In genomic region chr16:4316094-4316474, GRCm38 (mm10) we compare ENCODE assay signal across 8 mouse cellular contexts.
DNase-seq lines count a peak whose midpoint lies in the region; ATAC-seq and TF ChIP-seq lines count a peak whose summit lies in the region.

No protein-coding gene starts in this region.

- H3K36me3 ChIP-seq in forebrain, embryonic 16.5 days (ENCODE audit: control insufficient read depth, insufficient read depth): no peaks in the 10 kb centered on the region
- no peaks in the 10 kb centered on the region for H3K36me3 ChIP-seq in hindbrain, embryonic 10.5 days
- no peaks in the 10 kb centered on the region for H3K36me3 ChIP-seq in lung, postnatal 0 days (ENCODE audit: insufficient read depth, low read length)

- H3K27ac ChIP-seq in forebrain, embryonic 16.5 days (ENCODE audit: low read length): no peak overlapping the region
- H3K27ac ChIP-seq in hindbrain, embryonic 10.5 days: no peak overlapping the region
- no peak overlapping the region for H3K27ac ChIP-seq in lung, postnatal 0 days (ENCODE audit: low read length)

- TF ChIP-seq CTCF in lung, postnatal 0 days (IDR thresholded peaks at IDR 0.05): peak; percentile 100

- peak; percentile 84 for DNase-seq in MN1 (ENCODE audit: low spot score)
- peak; percentile 79 for DNase-seq in cerebellum, adult 11 months
- peak; percentile 76 for DNase-seq in hindbrain, embryonic 10.5 days (ENCODE audit: low spot score)
- peak; percentile 85 for DNase-seq in layer of hippocampus, adult 9-11 months
- DNase-seq in lung, postnatal 0 days (ENCODE audit: low spot score): peak; percentile 91
- DNase-seq in ovary, postnatal 36 days (ENCODE audit: low spot score): peak; percentile 79
- peak; percentile 56 to 77 for DNase-seq in thymus, postnatal 10 days (ENCODE audit: low spot score in 2 of 2)

- H3K4me3 ChIP-seq in forebrain, embryonic 16.5 days (replicated peaks; ENCODE audit: low read length): no peak overlapping the region
- no peak overlapping the region for H3K4me3 ChIP-seq in hindbrain, embryonic 10.5 days
- no peak overlapping the region for H3K4me3 ChIP-seq in lung, postnatal 0 days (ENCODE audit: low read depth, low read length)

- H3K9ac ChIP-seq in forebrain, embryonic 16.5 days (replicated peaks; ENCODE audit: low read depth, low read length): no peak overlapping the region
- H3K9ac ChIP-seq in lung, postnatal 0 days (replicated peaks; ENCODE audit: low read depth): no peak overlapping the region

- no peak overlapping the region for H3K4me2 ChIP-seq in forebrain, embryonic 16.5 days (ENCODE audit: low read length)
- H3K4me2 ChIP-seq in lung, postnatal 0 days (replicated peaks; ENCODE audit: low read depth, low read length): no peak overlapping the region

- H3K27me3 ChIP-seq in forebrain, embryonic 16.5 days (replicated peaks; ENCODE audit: control insufficient read depth, insufficient read depth, low read length): no peaks in the 10 kb centered on the region
- no peaks in the 10 kb centered on the region for H3K27me3 ChIP-seq in hindbrain, embryonic 10.5 days (ENCODE audit: insufficient read depth, poor library complexity, severe bottlenecking)
- no peaks in the 10 kb centered on the region for H3K27me3 ChIP-seq in lung, postnatal 0 days (replicated peaks; ENCODE audit: insufficient read depth, low read length)

- no peaks in the 10 kb centered on the region for H3K9me3 ChIP-seq in forebrain, embryonic 16.5 days (ENCODE audit: control insufficient read depth, low read length)
- H3K9me3 ChIP-seq in hindbrain, embryonic 10.5 days: no peaks in the 10 kb centered on the region
- no peaks in the 10 kb centered on the region for H3K9me3 ChIP-seq in lung, postnatal 0 days (ENCODE audit: low read length)

- WGBS in forebrain, embryonic 16.5 days: 35% methylated on average over 3 of the region's 3 CpGs
- 35% methylated on average over 3 of the region's 3 CpGs for WGBS in hindbrain, embryonic 10.5 days
- WGBS in lung, postnatal 0 days: 29% methylated on average over 3 of the region's 3 CpGs

- peak; percentile 70 for ATAC-seq in forebrain, embryonic 16.5 days
- ATAC-seq in lung, postnatal 0 days: peak; percentile 91

- peaks cover 9% of the 10 kb centered on the region for H3K4me1 ChIP-seq in forebrain, embryonic 16.5 days (replicated peaks; ENCODE audit: control insufficient read depth, insufficient read depth, low read length)
- no peaks in the 10 kb centered on the region for H3K4me1 ChIP-seq in hindbrain, embryonic 10.5 days (replicated peaks)
- no peaks in the 10 kb centered on the region for H3K4me1 ChIP-seq in lung, postnatal 0 days (ENCODE audit: insufficient read depth, low read depth, low read length)

- no peak; the same call in 1 of the 2 replicates for TF ChIP-seq EP300 in lung, postnatal 0 days (IDR thresholded peaks at IDR 0.05)
